ENCODE assay signal across 13 mouse cellular contexts in the genomic region with DNA sequence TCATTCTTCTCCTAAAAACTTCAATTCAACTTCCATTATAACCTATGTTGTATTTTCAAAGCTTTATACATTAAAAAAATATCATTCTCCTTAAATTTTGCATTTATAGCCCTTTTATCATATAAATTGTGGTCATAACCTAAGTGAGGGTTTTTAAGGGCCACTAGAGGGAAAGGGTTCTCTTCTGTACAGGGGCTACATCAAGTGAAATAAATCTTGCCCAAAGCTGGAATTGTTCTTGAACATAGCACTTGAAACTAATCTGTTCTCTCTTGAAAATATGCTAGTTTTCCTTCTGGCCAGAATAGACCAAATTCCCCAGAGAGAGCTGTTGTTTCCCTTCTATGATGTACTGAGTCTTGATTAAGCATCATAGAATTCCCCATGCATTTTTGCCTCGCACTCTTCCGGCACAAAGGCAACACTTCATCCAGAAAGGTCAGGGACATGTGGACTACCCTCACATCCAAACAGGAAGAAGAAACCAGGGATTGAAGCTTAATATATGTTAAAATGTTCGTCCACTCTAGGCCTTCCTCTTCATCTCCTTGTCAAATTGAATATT.
"Had no signal": no experiment of that assay in that cellular context is flagged by ENCODE, and none has a peak within 500 bp of the region (broad histone marks: within the 10 kb centered on the region; RNA-seq: fewer than 3 reads in every experiment).

No protein-coding gene starts in this region.

- H3K4me2 ChIP-seq: limb, embryonic 13.5 days; neural tube, embryonic 15.5 days had no signal

- H3K4me3 ChIP-seq: limb, embryonic 13.5 days; midbrain, embryonic 10.5 days; myocyte; neural tube, embryonic 15.5 days had no signal

- H3K27ac ChIP-seq: limb, embryonic 13.5 days; liver, embryonic 14.5 days; midbrain, embryonic 10.5 days; neural tube, embryonic 15.5 days; stomach, postnatal 0 days had no signal

- H3K36me3 ChIP-seq: limb, embryonic 13.5 days; midbrain, embryonic 10.5 days; neural tube, embryonic 15.5 days had no signal

- H3K27me3 ChIP-seq: limb, embryonic 13.5 days; neural tube, embryonic 15.5 days had no signal

- H3K9ac ChIP-seq: limb, embryonic 13.5 days; liver, embryonic 14.5 days; neural tube, embryonic 15.5 days had no signal

- DNase-seq: left cerebral cortex, postnatal 4 days; lung, adult 18-20 months; lung, postnatal 10 days; lung, postnatal 4 days; midbrain, embryonic 14.5 days; right cerebral cortex, adult 18-20 months; right cerebral cortex, postnatal 25 days had no signal

- H3K9me3 ChIP-seq: limb, embryonic 13.5 days; midbrain, embryonic 10.5 days; neural tube, embryonic 15.5 days had no signal
